Mouse (Mus musculus): ENCODE measurements around the gene Arl6ip4.

Arl6ip4 gene

DNA sequence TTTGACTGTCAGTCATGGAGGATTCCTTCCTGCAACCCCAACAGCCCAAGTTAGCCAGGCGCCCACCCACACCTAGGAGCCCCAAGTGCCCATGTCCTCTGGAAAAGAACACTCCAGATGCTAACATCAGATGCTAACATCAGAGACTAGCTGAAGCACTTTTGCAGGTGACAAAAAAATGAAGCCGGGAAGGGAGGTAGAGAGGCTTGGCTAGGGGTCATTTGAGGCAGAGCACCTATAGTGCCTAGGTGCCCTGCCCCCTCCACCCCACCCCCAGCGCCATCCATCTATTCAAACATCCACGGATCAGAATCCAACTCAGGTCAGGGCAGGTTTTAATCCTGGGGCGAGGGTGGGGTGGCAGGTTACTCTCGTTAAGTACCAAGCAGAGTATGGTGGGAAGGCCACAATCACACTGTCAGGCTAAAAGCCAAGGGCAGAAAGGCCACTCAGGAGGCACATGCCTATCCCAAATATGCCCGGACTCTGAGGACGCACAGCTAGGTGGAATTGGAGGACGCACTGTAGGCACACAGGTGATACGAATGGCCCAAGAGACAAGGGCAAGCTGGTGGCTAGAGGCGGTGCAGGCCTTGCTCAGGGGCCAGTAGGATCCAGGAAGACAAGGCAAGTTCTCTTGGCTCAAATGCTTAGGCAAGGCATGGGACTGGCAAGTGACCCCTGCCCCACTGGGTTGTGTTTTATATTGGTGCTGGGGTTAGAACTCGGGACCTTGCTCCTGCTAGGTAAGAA lies 21.9 kb upstream of the Arl6ip4 start:
- DNase-seq (ENCODE audit: low read depth), result no peak

DNA sequence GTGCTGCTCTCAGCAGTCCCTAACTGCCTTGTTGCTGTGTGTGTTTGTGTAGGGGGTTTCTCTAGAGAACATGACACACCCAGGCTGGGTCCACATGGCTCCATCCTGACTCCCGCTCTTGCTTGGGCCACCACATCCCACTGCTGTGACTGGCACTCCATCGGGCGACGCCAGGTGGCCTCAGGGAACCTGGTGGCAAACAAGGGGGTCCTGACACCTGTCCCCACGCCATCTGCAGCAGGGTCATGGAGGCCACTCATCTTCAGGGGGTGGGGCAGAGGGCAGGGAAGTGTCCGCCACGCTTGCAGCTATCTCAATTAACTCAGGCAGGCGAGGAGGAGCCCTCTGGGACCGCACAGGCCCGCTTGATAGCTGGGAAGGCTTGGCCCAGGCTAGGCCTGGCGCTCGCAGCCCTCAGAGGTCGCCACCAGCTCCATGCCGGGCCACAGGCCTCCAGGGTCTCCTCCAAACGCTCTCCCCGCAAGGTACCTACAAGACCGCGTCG lies 20.8 kb upstream of the Arl6ip4 start:
- DNase-seq (ENCODE audit: low read depth), result no peak

DNA sequence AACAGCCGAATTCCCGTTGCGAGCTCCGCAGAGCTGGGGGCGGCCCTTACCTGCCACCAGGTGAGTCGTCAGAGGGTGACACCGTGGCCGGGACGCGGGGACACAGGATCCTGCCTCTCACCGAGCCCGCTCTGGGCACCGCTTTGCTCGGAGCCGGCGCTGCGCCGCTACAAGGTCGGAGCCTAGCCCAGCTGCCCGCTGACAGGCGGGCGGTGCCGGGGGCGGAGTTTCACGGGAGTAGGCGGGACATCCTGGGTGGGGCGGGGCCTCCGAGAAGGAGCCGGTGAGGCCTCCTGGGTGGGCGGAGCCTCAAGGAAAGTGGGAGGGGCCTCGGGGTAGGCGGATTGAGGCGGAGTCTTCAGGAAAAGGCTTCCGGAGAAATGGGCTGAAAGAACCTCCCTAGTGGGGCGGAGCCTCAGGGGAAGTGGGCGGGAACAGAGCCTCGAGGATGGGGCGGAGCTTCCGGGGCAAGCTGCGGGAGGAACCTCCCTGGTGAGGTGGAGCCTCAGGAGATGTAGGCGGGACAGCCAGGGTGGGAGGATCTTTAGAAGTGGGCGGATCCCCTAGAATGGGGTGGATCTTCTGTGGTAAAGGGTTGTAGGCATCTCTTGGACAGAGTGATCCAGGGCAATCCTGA lies 20.2 kb upstream of the Arl6ip4 start, which contains the start of gene Abcb9:
Abcb9 (minus strand) TSS at position 203 of the 637 bp plus-strand sequence.
- DNase-seq (ENCODE audit: low read depth), result peak; percentile 88

DNA sequence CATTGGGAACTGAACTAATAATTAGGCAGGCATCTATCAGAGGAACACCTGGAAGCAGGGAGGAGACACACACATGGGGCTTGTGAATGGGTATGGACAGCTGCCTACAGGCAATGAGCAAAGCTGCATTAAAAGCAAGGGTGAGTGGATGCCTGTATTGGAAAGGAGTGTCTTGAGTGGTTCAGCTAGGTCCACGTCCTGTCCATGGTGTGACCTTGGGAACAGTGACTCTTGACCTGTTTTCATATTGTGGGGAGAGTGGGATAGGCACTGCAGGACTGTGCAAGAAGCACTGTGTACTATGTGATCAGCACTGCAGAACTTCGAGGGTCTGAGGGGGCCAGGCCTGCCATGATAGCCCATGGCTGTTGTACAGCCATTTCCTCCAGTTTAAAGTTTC lies 17.0 kb upstream of the Arl6ip4 start:
- no peak for DNase-seq (ENCODE audit: low read depth)

GRCm38 (mm10) chr5:124100128-124101044 lies 15.5 kb upstream of the Arl6ip4 start:
- no peak for DNase-seq (ENCODE audit: low read depth)

DNA sequence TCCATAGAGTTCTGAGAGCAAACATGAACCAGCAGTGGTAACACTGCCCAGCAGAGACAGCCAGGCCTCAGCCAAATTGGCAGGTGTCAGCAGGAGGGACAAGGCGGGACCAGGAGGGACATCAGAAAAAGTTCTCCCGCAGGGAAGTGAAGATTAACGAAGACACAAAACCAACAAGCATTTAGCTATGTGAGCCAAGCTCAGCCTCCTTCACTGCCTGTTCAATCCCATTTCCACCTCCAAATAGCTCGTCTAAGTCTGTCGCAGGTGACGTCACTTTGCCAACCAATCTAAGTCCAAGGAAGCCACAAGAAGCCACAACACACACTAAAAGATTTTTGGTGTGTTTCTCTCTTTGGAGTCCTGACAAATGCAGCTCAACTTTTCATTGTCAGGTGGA lies 13.6 kb upstream of the Arl6ip4 start:
- DNase-seq (ENCODE audit: low read depth), result no peak

DNA sequence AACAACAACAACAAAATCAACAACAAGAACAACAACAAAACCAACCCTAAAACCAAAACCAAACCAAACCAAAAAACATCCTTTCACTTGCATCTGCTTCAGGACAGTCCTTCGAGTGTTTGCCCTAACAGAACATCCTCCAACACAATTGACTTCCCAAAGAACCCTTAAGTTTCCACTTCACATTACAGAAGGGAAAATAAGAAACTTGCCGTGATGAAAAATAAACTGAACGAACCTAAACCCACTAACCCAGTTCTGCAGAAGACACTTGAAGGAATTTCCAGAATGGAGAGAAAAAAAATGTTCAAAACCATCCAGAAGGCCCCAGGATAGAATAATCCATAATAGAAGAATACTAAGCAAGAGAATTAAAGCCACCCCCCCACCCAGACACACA lies 12.9 kb upstream of the Arl6ip4 start:
- DNase-seq (ENCODE audit: low read depth), result no peak

DNA sequence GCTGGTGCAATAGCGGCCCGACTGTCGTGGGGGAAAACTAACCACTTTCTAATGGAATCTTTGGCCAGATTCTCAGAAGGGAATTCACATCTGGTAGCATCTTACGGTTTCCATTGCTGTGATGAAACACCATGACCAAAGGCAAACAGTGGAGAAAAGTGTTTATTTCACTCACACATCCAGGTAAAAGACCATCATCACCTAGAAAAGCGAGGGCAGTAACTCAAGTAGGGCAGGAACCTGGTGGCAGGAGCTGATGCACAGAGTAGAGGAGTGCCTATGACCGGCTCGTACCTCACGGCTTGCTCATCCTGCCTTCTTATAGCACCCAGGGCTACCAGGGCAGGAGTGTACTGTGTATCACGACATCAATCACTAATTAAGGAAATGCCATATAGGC lies 12.3 kb upstream of the Arl6ip4 start:
- no peak for DNase-seq (ENCODE audit: low read depth)

- DNase-seq (ENCODE audit: low read depth), result no peak
Observed at GRCm38 (mm10) chr5:124111077-124111741, 4.7 kb upstream of the Arl6ip4 start.

- DNase-seq (ENCODE audit: low read depth), result peak; percentile 96
Observed at GRCm38 (mm10) chr5:124111742-124112497, 4.0 kb upstream of the Arl6ip4 start, which contains the start of gene Ogfod2. TSS of gene Ogfod2 (plus strand) at chr5:124112297.

GRCm38 (mm10) chr5:124112531-124112930 lies 3.4 kb upstream of the Arl6ip4 start:
- DNase-seq (ENCODE audit: low read depth), result no peak

DNA sequence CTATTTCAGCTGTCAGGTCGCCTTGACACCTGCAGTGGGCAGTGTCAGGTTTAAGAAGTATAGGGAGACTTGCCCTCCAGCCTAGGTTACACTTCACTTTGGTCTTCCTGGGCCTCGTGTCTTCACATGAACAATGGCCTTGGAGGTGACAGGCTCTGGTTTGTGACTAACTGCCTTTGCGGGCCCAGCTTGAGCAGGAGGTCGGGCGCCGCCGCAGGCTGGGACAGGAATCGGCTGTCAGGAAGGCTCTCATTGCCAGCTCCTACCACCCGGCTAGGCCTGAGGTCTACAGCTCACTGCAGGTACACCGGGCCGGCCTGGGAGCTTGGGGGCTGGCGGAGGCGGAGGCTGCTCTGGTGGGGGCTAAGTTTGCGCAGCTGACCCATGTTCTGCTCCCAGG lies 2.9 kb upstream of the Arl6ip4 start:
- no peak for DNase-seq (ENCODE audit: low read depth)

DNA sequence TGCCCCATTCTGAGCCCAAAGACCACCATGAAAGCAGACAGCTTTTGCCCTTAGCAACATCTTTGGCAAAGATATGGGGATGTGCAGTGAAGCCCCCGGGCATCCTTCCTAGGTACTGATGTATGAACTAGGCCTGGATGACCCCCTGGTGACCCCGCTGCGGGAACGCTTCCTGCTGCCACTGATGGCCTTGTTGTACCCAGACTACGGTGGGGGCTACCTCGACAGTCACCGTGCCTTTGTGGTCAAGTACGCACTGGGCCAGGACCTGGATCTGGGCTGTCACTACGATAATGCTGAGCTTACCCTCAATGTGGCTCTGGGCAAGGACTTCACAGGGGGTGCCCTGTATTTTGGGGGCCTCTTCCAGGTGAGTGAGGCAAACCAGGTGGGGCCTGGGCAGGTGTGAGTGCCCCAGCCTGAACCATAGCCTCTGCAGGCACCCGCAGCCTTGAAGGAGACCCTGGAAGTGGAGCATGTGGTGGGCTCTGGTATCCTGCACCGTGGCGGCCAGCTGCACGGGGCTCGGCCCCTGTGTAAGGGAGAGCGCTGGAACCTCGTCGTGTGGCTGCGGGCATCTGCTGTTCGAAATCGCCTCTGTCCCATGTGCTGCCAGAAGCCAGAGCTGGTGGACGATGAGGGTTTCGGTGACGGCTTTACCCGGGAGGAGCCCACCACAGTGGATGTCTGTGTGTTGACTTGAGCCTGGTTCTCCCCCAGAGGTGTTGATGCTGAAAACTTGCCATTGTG lies 1.4 kb upstream of the Arl6ip4 start:
- DNase-seq (ENCODE audit: low read depth), result no peak

GRCm38 (mm10) chr5:124115531-124115930 lies 358 bp upstream of the Arl6ip4 start:
- no peak for DNase-seq (ENCODE audit: low read depth)

- no peak for DNase-seq (ENCODE audit: low read depth)
Observed at GRCm38 (mm10) chr5:124119204-124119603, 3.3 kb downstream of the Arl6ip4 start.

DNA sequence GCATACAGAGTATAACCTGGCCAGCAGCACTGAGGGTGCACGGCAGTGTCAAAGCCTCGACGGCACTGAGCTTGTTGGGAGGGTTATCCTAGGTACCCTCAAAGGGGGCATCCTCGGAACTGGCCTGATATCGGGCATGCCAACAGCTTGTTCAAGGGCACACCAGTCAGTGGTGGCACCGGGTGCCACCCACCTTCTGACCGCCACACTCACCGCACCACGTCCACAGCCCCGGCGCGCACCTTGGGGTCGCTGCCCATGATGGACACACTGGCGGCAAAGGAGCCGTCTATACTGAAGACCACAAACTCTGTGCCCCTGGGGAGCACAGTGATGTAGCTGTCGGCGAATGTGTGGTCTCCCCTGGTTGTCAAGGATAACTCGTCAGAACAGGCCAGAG lies 6.5 kb downstream of the Arl6ip4 start:
- no peak for DNase-seq (ENCODE audit: low read depth)

DNA sequence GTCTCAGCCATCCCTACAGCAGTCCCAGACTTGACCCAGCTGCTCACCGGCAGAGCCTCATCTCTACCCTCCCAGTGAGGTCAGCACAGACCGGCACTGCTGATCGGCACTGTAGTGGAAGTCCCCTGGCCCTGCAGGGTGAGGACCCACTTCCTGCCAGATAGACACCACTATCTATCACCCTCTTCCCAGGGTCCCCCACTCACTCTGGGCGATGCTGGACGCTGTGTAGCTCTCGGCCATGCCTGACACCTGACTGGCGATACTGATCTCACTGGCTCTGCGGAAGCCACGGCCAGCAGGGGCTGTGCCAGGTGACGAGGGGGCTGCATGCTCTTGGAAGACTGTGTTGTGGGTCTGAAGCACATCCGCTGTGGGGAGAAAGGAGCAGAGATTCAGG lies 9.2 kb downstream of the Arl6ip4 start:
- no peak for DNase-seq (ENCODE audit: low read depth)

DNA sequence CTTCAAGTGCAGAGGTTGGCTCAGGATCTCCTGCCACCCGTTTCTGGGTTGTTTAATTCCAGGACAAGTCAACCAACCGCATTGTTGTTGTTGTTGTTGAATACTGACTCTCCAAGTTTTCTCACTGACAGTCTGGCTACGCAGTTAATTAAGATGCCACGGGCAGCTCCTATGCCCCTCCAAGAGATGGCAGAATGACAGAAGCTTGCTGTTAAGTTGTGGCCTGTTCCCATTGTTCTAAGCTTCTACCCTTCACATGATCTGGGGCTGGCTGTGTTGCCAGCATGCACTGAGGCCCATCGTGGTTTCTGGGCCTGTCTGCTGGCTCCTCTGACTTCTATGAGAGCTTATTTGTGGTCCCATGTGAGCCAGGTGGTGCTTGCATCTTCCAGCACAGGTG lies 18.4 kb downstream of the Arl6ip4 start:
- DNase-seq (ENCODE audit: low read depth), result no peak

DNA sequence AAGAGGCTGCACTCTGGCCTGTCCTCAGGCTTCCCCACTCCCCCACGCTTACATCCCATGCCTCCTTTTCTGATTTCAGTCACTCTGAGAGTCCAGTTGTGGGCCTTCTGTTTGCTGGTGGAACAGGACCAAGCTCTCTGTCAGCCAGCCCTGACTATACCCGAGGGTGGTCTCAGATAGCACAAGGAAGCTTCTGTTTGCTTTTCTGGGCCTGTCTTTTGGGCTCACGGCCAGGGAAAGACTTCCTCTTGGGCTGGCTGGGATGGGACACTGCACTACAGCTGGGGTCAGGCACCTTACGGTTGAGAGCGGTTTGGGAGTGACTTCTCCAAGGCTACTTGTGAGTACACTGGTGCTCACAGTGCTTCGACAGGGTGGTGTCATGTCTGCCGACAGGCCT lies 22.2 kb downstream of the Arl6ip4 start:
- DNase-seq (ENCODE audit: low read depth), result no peak

DNA sequence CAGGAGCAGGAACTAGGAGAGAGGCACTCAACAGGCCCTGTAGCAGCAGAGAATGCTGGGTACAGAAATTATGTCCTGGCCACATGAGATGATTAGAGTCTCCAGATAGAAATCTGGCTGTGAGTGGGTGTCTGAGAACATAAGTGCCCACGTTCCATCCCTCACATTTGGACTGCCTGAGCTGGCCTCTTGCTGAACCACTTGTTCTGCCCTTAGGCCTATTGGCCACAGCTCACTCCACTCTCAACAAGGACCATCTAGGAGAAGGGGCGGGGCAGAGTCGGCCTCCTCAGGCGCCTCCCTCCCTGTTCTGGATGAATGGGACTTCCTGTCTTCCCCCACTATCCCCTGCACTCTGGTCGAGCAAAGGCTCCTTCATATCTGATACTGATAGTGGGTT lies 33.1 kb downstream of the Arl6ip4 start:
- DNase-seq (ENCODE audit: low read depth), result no peak
